Mouse (Mus musculus): ENCODE data around the gene Lpxn.

Lpxn gene

DNA sequence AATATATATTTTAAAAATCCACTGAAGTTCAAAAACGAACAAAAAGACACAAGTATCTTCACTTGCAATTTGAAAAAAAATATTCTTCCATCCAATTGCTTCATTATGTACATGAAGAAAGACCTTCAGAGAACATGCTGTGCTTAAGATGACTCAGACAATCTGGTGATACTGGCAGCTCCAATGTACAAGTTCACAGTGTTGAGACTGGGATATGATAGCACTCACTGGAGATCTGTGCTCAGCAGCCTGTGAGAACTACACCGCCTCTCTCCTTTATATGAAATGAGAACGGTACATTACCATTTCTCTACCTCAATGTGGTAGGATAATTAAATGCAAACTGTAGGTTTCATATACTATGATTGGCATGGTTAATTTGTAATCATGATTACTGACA lies 6.8 kb downstream of the Lpxn start:
- in situ Hi-C loops (cut with MboI; ENCODE audit: unreplicated experiment in 2 of 2) = loop anchor here (5.0 to 25.0 kb wide), 4 partner anchors 331 to 1784 kb away; partner anchors contain the start of genes Mrpl16 (in 2 of the 2) and Tle4 (in 1 of the 2)

DNA sequence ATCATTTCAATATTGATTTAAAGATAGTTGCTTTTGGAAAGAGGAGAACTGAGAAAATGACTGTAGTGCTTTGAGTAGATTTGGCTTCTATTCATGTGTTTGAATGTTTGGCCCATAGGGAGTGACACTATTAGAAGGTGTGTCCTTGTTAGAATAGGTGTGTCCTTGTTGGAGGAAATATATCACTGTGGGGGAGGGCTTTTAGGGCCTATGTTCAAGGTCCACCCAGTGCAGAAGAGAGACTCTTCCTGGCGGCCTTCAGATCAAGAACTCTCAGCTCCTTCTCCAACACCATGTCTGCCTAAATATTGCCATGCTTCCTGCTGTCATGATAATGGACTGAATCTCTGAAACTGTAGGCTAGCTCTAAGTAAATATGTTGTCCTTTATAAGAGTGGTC lies 8.2 kb downstream of the Lpxn start:
- in situ Hi-C loops (cut with MboI; ENCODE audit: unreplicated experiment in 2 of 2) = loop anchor here (5.0 to 25.0 kb wide), 4 partner anchors 332 to 1783 kb away; partner anchors contain the start of genes Mrpl16 (in 2 of the 2) and Tle4 (in 1 of the 2)

DNA sequence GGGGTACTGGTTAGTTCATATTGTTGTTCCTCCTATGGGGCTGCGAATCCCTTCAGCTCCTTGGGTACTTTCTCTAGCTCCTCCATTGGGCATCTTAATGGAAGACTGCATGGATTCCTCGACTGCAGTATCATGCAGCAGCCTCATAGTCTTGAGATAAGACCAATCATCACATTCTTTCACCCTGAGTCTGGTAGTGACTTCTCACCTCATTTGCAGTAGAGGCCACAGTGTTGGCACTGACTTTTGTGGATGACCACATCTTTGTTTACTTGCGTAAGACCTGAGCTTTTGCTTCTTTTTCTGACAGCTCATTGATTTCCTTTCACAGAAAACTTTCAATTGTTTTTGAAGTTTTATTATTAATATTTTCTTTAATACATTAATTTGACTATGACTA lies 9.7 kb downstream of the Lpxn start:
- in situ Hi-C loops (cut with MboI; ENCODE audit: unreplicated experiment in 2 of 2) = loop anchor here (25.0 kb wide), 3 partner anchors 793 to 1782 kb away; partner anchors contain the start of genes Mrpl16 (in 2 of the 2) and Tle4 (in 1 of the 2)

DNA sequence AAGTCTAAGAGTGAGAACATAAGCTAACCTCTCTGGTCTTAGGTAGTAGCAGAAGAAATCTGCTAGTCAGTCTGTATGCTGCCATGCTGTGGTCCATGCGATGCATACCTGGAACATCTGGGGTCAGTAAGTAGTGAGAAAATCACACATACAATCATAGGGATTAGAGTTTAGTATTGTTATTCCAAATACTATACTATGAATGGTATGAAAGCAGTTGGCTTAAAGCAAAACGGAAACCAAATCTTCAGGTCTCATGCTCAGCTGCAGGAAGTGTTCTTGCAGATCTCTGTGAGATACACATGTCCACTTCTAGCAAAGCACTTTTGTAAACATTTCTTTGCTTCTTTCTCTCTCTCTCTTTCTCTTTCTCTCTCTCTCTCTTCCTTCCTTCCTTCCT lies 10.2 kb downstream of the Lpxn start:
- in situ Hi-C loops (cut with MboI; ENCODE audit: unreplicated experiment in 2 of 2) = loop anchor here (25.0 kb wide), 3 partner anchors 794 to 1781 kb away; partner anchors contain the start of genes Mrpl16 (in 2 of the 2) and Tle4 (in 1 of the 2)

DNA sequence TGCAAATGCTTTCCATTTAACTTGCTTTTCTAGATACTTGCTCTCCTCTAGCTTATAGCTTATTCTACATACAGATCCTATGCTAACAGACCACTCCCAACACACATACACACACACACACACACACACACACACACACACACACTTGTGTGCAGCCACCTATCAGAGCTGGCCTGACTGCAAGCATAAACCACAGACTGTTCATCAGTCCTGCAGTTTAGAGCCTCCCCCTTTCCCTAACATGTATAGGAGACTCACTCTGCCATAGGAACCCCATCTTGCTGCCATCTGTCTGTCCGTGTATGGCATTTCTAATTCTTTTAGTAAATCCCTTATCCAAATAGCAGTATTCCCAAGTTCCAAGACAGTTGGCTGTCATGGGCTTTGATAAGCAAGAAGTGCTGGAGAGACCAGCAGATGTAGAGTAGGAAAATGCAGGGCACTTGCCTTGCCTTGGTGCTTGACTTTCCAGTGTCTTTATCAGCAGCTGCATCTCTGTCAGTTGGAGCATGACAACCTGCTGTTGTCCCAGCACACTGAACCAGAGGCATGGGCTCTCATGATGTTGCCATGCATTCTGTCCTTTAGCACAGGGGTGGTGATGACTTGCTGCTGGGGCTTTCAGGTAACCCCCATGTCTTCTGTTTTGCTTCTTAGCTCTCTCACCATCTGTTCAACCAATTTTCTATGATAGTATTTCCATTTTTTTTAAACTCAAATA lies 16.8 kb downstream of the Lpxn start:
- in situ Hi-C loops (cut with MboI; ENCODE audit: unreplicated experiment in 2 of 2) = loop anchor here (25.0 kb wide), 3 partner anchors 801 to 1774 kb away; partner anchors contain the start of genes Mrpl16 (in 2 of the 2) and Tle4 (in 1 of the 2)

DNA sequence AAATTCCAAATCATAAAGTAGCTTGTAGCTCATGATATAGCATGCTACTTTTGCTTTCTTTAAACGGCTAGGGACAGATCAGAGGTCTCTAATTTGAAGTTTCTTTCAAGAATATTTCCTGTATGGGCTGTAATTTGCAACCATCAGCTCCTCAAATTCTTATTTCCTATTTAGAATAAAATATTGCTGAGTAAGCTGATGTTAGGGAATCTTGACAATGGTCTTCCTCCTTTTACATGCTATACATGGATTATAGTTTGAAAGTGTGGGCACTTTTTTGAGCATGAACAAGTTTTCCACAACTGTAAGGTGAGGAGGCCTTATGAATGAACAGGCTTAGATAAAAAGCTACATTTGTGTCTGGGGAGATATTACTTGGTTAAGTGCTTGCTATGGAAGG lies 17.9 kb downstream of the Lpxn start:
- in situ Hi-C loops (cut with MboI; ENCODE audit: unreplicated experiment in 2 of 2) = loop anchor here (25.0 kb wide), 3 partner anchors 802 to 1773 kb away; partner anchors contain the start of genes Mrpl16 (in 2 of the 2) and Tle4 (in 1 of the 2)

DNA sequence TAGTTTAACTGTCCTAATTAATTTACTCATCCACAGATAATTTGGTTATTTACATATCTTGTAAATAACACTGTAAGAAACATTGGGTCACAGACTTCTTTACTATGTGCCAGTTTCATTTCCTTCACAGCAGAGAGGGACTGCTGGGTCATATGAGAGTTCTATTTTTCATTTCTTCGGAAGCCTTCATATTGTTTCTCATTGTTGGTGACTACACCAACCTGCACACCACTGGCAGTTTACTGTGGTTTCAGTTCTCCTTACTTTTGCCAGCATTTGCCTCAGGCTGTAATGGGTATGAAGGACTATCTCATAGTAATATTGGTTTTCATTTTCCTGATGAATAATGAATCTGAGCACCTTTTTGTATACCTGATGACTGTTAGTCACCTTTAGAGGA lies 22.5 kb downstream of the Lpxn start:
- in situ Hi-C loops (cut with MboI; ENCODE audit: unreplicated experiment in 2 of 2) = loop anchor here (5.0 to 25.0 kb wide), 7 partner anchors 56 to 1769 kb away; partner anchors contain the start of genes Mrpl16 (in 2 of the 2) and Tle4 (in 1 of the 2)

DNA sequence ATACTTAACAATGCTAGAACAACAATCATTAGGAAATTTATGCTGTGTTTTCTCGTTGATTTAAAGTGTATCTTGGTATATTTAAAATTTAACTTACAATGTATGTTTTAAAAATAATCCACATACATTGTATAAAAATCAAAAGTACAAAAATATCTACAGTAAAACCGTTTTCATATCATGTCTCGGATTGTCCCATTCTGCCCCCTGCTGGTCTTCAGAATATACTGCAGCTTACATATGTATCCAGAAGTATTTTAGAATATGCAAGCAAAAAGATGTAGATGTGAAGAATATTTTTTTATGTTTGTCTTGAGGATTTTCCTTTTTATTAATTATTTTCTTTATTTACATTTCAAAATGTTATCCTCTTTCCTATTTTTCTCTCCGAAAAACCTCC lies 24.4 kb downstream of the Lpxn start:
- in situ Hi-C loops (cut with MboI; ENCODE audit: unreplicated experiment in 2 of 2) = loop anchor here (5.0 to 25.0 kb wide), 5 partner anchors 58 to 1767 kb away; partner anchors contain the start of genes Mrpl16 (in 2 of the 2) and Tle4 (in 1 of the 2)

DNA sequence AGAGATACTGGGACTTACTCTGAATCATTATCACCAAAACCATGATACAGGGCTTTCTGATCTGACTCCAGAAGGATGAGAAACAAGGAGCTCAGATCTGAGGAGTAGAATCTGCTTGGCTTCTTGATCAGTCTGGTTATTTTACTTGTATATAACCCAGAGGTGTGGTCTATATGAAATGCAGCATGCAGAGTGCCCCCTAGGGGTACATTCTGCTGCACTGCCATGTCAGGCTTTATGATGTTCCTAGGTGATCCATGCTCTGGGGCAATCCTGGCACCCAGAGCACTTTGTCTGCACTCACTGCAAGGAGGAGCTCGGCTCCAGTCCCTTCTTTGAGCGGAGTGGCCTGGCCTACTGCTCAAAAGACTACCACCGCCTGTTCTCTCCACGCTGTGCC lies 28.6 kb downstream of the Lpxn start:
- in situ Hi-C loops (cut with MboI; ENCODE audit: unreplicated experiment in 2 of 2) = loop anchor here (5.0 to 25.0 kb wide), 5 partner anchors 62 to 1763 kb away; partner anchors contain the start of genes Mrpl16 (in 2 of the 2) and Tle4 (in 1 of the 2)

DNA sequence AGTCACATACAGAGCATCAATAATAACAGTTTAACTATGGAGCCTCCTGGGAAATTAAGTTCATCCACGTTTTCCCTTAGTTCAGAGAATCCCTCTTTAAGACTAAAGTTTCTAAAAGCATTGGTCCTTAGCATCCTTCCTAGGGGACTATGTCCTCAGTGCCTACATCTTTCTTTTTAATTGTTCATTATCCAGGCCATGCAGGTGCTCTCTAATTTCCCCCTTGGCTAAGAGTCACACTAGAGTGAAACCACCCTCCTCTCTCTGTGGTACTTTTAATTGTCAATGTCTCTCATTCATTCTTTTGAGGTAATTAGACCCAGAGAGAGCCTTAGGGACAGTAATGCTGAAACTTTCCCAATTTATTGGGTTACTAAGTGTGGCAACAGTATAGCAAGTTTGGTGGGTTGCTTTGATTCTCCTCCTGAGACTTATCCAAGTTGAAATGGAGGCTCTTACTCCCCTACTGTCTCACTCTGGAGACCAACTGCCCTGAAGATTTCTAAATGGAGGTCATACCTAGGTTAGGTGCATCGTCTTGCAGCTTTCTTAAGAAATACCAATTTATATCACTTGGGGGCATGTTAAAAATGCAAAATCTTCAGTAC lies 34.9 kb downstream of the Lpxn start:
- in situ Hi-C loops (cut with MboI; ENCODE audit: unreplicated experiment in 2 of 2) = loop anchor here in 1 of 2 experiments (25.0 kb wide), 2 partner anchors 694 to 981 kb away; partner anchors contain the start of gene Olfr1499

DNA sequence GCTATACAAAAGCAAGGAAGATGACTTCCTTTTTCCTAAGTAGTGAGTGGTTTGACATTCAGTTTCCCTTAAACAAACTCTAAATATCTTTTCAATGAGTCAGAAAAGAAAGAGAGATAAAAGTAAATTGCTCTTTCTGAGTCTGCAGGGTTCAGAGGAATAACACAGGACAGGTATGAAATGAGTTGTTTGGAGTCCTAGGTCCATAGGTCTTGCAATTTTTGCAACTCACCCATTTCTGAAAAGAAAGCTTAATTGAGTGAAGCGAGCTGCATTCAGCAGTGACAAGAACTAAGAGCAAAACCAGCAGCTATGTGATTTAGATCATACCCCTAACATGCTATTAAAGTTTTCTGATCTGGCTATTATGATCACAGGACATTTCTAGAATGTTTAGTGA lies 35.6 kb downstream of the Lpxn start:
- in situ Hi-C loops (cut with MboI; ENCODE audit: unreplicated experiment in 2 of 2) = loop anchor here in 1 of 2 experiments (25.0 kb wide), 2 partner anchors 694 to 981 kb away; partner anchors contain the start of gene Olfr1499

DNA sequence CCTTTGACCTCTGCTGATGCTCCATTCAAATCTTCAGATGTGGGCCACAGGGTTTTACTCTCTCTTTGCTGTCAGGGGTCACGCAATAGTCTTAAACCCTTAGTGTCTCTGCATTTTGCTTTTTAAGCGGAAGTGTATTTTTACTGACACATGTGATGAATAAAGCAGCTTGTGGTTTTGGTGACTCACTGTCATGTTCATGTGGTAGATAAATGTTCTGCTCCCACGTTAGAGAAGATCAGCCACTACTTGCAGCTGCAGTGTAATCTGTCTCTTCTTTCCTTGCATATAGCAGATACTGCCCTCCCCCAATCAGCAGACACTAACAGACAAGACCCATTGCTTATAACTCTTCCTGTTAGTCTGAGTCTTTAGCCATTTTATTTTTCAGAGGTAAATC lies 37.6 kb downstream of the Lpxn start:
- in situ Hi-C loops (cut with MboI; ENCODE audit: unreplicated experiment in 2 of 2) = loop anchor here in 1 of 2 experiments (25.0 kb wide), 2 partner anchors 696 to 979 kb away; partner anchors contain the start of gene Olfr1499

DNA sequence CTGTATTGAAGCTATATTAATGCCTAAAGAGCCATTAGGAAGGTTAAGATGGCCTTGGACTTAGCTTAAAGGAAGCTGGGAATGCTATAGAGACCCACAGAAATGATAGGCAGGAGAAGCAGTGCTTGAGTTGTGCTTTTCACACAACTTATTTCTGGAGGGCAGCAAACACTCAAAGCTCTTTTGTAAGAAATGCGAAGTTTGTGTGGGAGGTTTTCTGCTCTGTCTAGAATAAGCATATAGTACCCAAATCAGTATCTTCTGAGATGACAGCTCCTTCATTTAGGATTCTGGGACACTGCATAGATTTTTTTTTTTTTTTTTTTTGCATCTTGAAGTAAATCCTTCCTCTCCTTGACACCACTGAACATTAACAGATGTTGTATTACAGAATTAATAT lies 42.5 kb downstream of the Lpxn start:
- in situ Hi-C loops (cut with MboI; ENCODE audit: unreplicated experiment in 2 of 2) = loop anchor here in 1 of 2 experiments (25.0 kb wide), 2 partner anchors 701 to 974 kb away; partner anchors contain the start of gene Olfr1499

DNA sequence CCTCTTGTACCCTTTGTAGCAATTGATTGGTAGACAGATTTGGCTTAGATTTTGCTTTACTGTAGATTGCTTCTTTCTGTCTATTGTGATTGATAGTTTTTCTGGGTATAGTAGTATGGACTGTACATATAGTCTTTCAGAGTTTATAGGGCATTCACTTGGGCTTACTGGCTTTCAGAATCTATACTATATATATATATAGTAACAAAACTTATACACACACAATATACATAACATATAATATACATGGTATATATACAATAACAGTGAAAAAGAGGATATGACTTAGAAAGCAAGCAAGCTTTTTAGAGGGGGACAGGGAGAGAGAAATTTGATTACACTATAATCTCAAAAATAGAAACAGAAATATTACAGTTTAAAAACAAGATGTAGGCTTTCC lies 50.4 kb downstream of the Lpxn start, which contains the start of gene Gm5244:
Gene Gm5244, plus strand, starts transcription at position 301 of the 400 bp plus-strand sequence.
- in situ Hi-C loops (cut with MboI; ENCODE audit: unreplicated experiment in 2 of 2) = loop anchor here in 1 of 2 experiments (25.0 kb wide), 2 partner anchors 709 to 966 kb away; partner anchors contain the start of gene Olfr1499

DNA sequence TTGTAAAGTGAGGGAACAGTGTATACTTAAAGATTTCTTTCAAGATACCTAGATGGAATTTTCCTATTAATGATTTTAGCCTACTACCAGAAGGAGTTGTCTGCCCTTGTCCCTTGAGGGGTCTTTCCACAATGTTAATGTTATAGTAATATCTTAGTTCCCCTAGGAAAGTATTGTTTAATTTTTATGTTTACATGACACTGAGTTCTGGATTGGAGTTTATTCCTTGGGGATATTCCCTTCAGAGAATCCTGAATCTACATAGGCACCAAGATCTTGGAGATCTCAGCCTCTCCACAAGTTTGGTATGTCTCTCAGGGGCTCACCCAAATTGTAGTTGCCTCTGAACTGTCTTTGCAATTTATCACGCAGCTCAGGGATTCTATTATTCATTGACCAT lies 61.0 kb downstream of the Lpxn start, which contains the start of gene Olfr1444:
Gene Olfr1444, plus strand, starts transcription at position 301 of the 400 bp plus-strand sequence.
- in situ Hi-C loops (cut with MboI; ENCODE audit: unreplicated experiment in 2 of 2) = no loop called here

All from v-Abl transformed pro-B cells (cell line).